Mouse (Mus musculus): Measurements from ENCODE around the gene Gmfb. TPM values are rescaled to one million over a fixed set of nuclear protein-coding genes. Genes with fewer than 3 reads are reported as not detected.
A peak's percentile ranks its signal among the peaks of the same experiment; 100 is the strongest.

Gene Gmfb
- polyA plus RNA-seq, 1 experiment from 2014 or later: 70.9 TPM

DNA sequence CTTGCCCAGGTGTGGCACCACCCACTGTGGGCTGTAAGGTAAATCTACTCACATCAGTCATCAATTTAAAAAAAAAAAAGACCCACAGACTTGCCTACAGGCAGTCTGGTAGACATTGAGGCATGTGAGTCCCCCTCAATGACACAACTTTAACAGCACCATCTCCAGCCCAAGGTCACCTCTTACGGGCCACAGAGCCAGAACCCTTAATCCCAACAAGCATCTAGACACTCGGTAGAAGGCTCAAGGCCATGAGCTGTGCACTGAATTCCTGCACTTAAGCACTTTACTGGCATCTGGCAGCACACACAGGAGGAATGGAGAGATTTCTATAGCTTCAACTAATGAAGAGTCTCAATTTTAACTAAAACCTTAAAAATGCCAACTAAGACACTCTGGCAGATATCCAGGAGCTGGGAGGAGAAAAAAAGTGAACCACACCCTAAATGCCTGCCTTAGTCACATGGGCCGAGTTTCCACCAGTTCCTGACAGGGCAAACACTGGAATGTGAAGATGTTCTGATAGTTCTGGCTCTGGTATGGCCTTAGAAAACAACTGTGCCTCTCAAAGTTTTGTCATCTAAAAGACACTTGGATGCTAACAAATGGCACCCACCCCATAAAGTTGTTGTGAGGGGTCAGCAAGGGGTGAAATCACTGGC, 21.2 kb downstream of the Gmfb start:
- no peak overlapping the region for H3K4me2 ChIP-seq
- H3K27me3 ChIP-seq: no peaks in the 10 kb centered on the region
- no peak overlapping the region for H3K9ac ChIP-seq
- ATAC-seq (ENCODE audit: insufficient number of reproducible peaks, insufficient read depth, low FRiP score, low TSS enrichment, low read depth): no peak
- no peak overlapping the region for H3K4me3 ChIP-seq
- 81% methylated on average over 3 of the region's 3 CpGs for WGBS
- H3K27ac ChIP-seq: no peak overlapping the region
- no peaks in the 10 kb centered on the region for H3K4me1 ChIP-seq
- peaks cover 6% of the 10 kb centered on the region; the same call in 1 of the 2 replicates for H3K36me3 ChIP-seq
- no peaks in the 10 kb centered on the region for H3K9me3 ChIP-seq

DNA sequence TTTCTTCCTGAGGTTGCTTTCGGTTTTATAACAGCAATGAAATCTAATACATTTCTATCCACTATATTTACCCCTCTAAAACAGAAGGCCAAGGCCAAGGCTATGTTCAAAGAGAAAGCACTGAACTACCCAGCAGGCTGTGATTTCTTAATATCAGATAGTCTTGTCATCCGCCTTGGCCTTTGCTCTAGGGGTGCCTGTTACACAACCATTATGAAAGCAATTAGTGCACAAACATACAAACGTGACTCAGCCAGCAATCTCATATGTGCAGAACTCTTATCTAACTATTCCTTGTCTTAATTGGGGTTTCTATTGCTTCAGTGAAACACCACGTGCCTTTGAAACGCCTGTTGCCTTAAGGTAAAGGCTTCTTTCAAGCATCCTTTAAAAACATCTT, 27.9 kb downstream of the Gmfb start:
- no peak overlapping the region for H3K4me2 ChIP-seq
- no peaks in the 10 kb centered on the region for H3K27me3 ChIP-seq
- H3K4me1 ChIP-seq: no peaks in the 10 kb centered on the region
- no peak overlapping the region for H3K4me3 ChIP-seq
- no peak overlapping the region for H3K9ac ChIP-seq
- WGBS: 88% methylated on average over 5 of the region's 5 CpGs
- H3K27ac ChIP-seq: no peak overlapping the region
- peaks cover 2% of the 10 kb centered on the region; the same call in 1 of the 2 replicates for H3K36me3 ChIP-seq
- no peaks in the 10 kb centered on the region for H3K9me3 ChIP-seq
- no peak for ATAC-seq (ENCODE audit: insufficient number of reproducible peaks, insufficient read depth, low FRiP score, low TSS enrichment, low read depth)

DNA sequence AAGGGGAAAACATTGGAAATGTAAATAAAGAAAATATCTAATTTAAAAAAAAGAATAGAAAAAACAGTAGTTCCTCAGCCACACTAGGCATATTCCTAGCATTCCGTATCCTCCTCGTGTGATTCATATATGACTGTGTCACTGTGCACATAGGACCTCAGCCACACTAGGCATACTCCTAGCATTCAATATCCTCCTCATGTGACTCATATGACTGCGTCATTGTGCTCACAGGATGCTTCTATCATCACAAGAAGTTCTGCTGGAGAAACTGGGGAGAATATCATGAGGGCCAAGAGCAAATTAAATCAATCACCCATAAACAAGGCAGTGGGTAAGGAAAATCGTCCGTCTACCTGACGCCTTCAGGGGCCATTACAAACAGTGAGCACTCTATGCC, 31.3 kb downstream of the Gmfb start:
- Histone ChIP-seq H3K9ac (no peak overlapping the region), H3K9me3 (no peaks in the 10 kb centered on the region), H3K4me3 (no peak overlapping the region), H3K36me3 (no peaks in the 10 kb centered on the region), H3K4me1 (peaks cover 14% of the 10 kb centered on the region), H3K27ac (no peak overlapping the region), H3K4me2 (no peak overlapping the region), H3K27me3 (no peaks in the 10 kb centered on the region)
- ATAC-seq (ENCODE audit: insufficient number of reproducible peaks, insufficient read depth, low FRiP score, low TSS enrichment, low read depth): no peak
- WGBS: 88% methylated on average over 6 of the region's 6 CpGs

DNA sequence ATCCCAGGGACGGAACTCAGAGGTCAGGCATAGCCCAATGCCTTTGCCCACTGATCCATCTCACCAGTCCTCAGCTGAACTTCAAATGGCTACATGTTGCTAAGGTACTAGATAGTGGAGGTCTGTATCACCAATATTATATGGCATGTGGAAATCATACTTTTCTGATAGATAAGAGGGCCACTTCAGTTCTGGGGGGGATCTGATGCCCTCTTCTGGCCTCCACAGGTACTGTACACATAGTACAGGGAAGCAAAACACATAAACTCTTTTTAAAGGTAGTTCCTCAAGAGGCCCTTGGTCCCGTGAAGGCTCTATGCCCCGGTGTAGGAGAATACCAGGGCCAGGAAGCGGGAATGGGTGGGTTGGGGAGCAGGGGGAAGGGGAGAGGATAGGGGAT, 31.7 kb downstream of the Gmfb start:
- Histone ChIP-seq H3K4me2 (no peak overlapping the region), H3K27me3 (no peaks in the 10 kb centered on the region), H3K4me1 (peaks cover 15% of the 10 kb centered on the region), H3K9ac (no peak overlapping the region), H3K4me3 (no peak overlapping the region), H3K36me3 (no peaks in the 10 kb centered on the region), H3K27ac (no peak overlapping the region), H3K9me3 (no peaks in the 10 kb centered on the region)
- ATAC-seq (ENCODE audit: insufficient number of reproducible peaks, insufficient read depth, low FRiP score, low TSS enrichment, low read depth): no peak
- 72% methylated on average over 4 of the region's 4 CpGs for WGBS

DNA sequence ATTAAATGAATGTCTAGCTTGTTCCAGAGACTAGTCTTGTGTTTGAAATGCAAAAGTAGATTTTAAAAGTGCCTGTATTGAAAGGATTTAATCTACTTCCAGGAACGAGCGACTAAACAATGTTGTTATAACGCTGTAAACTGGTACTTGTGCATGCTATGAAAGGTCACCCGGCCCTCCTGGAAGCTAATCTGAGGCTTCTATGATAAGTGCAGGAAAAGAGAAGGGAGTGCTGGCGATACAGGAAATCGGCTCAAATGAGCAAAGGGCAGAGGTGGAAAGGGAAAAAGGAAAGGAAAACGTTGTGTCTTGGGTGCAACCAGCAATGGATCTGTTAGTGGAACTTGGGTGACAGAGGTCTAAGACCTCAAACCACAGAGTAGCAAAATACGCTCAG, 33.5 kb downstream of the Gmfb start:
- Histone ChIP-seq H3K9me3 (no peaks in the 10 kb centered on the region), H3K27me3 (no peaks in the 10 kb centered on the region), H3K9ac (peak overlapping the region; percentile 98; the same call in 1 of the 2 replicates), H3K4me1 (peaks cover 31% of the 10 kb centered on the region), H3K4me3 (peak overlapping the region; percentile 95), H3K27ac (peak overlapping the region; percentile 99), H3K4me2 (peak overlapping the region; percentile 77), H3K36me3 (0 out of 2 replicates have a peak, but pooled peaks cover 2% of the 10 kb centered on the region)
- no peak for ATAC-seq (ENCODE audit: insufficient number of reproducible peaks, insufficient read depth, low FRiP score, low TSS enrichment, low read depth)
- 26% methylated on average over 8 of the region's 8 CpGs for WGBS

DNA sequence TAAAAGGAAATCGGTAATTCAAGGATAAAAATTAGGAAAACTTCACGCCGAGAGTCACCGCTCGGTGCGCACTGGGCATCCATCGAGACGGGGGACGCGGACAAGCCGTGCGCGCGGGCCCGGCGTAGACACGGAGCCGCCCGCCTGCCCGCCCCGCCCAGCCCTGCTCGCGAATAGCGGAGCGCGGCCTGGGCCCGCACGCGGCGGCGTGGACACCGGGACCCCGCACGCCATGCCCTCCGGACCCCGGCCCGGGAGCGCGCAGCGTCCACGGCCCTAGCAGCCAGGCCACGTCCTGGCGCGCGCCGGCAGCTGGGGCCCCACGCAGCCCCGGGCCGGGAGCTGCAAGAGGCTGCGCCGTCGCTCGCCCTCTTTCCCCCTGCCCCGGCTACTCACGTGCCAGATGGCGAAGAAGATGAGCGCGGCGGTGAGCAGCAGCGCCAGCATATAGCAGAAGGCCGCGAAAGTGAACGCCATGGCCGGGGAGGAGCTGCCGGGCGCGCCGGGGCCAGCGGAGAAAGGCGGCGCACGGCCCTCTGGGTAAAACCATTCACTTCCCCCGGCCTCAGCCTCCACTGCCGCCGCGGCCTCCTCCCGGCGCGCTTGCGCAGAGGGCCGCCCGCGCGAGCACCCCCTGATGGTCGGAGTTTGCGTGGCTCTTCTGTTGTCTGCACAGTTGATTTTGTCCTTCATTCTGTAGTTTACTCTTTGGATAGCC, 34.1 kb downstream of the Gmfb start, which contains the start of gene Cnih1:
Gene Cnih1 (minus strand): TSS at position 625 of the 718 bp plus-strand sequence.
- Histone ChIP-seq H3K9me3 (no peaks in the 10 kb centered on the region), H3K9ac (peak within 1 kb of the TSS; percentile 98), H3K27ac (peak within 1 kb of the TSS; percentile 99), H3K4me2 (peak within 1 kb of the TSS; percentile 77), H3K4me3 (peak within 1 kb of the TSS; percentile 95), H3K27me3 (no peaks in the 10 kb centered on the region), H3K4me1 (peaks cover 34% of the 10 kb centered on the region), H3K36me3 (peaks cover 6% of the 10 kb centered on the region; the same call in 1 of the 2 replicates)
- ATAC-seq (ENCODE audit: insufficient number of reproducible peaks, insufficient read depth, low FRiP score, low TSS enrichment, low read depth): peak; percentile 91
- under 1% methylated on average over 86 of the region's 86 CpGs for WGBS

DNA sequence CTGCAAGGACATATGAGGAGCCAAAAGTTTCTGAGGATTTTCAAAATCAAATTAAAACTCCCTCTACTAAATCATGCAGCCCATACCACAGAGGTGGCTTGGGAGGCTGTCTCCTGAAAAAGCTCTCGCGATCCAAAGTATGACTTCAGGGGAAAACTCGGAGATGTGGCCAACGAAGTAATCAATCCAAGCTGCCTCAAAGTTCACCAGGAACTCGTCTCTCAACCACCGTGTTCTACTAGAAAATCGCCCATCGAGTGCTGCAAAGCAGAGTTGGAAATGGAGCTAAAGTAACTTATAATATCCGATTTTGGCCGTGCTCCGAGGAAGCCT, 34.6 kb downstream of the Gmfb start:
- H3K4me1 ChIP-seq: peaks cover 34% of the 10 kb centered on the region
- H3K9ac ChIP-seq: peak overlapping the region; percentile 98
- no peaks in the 10 kb centered on the region for H3K9me3 ChIP-seq
- H3K4me2 ChIP-seq: peak overlapping the region; percentile 77
- H3K27ac ChIP-seq: peak overlapping the region; percentile 99
- 0 out of 2 replicates have a peak, but pooled peaks have one; percentile 11 for ATAC-seq (ENCODE audit: insufficient number of reproducible peaks, insufficient read depth, low FRiP score, low TSS enrichment, low read depth)
- peak overlapping the region; percentile 95 for H3K4me3 ChIP-seq
- peaks cover 7% of the 10 kb centered on the region; the same call in 1 of the 2 replicates for H3K36me3 ChIP-seq
- WGBS: under 1% methylated on average over 11 of the region's 11 CpGs
- no peaks in the 10 kb centered on the region for H3K27me3 ChIP-seq

DNA sequence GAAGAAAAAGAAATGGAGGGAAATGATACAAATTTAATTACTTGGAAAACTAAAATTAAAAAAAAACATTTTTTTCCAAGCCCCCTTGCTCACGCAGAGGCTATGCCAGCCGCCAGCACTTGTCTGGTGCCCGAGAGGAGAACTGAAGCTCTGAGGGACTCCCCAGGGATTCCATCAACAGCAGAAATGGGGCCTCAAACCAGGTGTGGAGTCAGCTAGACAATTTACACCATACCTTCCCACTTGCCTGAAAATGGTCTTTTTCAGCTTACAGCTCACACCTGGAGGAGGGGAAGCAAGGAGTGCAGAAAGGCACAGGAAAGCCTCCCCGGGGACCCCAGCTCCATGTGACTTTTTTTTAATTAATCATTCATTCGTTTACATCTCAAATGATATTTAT, 36.8 kb downstream of the Gmfb start:
- H3K27ac ChIP-seq: no peak overlapping the region
- no peak for ATAC-seq (ENCODE audit: insufficient number of reproducible peaks, insufficient read depth, low FRiP score, low TSS enrichment, low read depth)
- H3K36me3 ChIP-seq: peaks cover 25% of the 10 kb centered on the region
- H3K4me2 ChIP-seq: no peak overlapping the region
- no peaks in the 10 kb centered on the region for H3K27me3 ChIP-seq
- H3K9me3 ChIP-seq: no peaks in the 10 kb centered on the region
- no peak overlapping the region for H3K4me3 ChIP-seq
- 86% methylated on average over 5 of the region's 5 CpGs for WGBS
- H3K9ac ChIP-seq: no peak overlapping the region
- peaks cover 34% of the 10 kb centered on the region for H3K4me1 ChIP-seq

DNA sequence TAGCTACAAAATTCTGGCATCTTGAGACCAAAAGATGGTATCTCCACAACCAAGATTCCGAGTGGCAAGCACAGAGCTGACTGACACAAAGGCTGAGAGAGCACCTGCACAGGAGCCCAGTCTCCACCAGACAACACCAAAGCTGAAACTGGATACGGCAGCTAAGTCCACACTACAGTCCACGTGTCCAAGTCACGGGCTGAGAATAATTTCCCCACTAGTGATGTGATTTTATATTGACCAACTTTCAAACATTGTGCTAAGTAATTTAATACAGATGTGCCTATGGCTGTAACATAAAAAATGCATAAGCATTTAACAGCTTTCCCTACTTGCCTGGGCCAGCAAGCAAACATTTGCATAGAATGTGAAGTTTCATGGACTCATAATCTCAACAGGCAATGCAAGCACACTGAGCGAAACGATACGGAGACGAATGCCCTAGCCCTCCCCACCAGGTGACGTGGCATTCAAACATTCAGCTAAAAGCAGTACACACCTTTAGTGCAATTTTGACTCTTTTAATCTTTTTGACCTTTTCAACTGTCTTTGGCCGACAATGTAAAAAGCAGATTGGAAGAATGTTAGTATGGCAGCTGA, 38.6 kb downstream of the Gmfb start:
- H3K27me3 ChIP-seq: no peaks in the 10 kb centered on the region
- no peak overlapping the region for H3K4me2 ChIP-seq
- H3K4me3 ChIP-seq: no peak overlapping the region
- H3K36me3 ChIP-seq: peaks cover 43% of the 10 kb centered on the region
- ATAC-seq (ENCODE audit: insufficient number of reproducible peaks, insufficient read depth, low FRiP score, low TSS enrichment, low read depth): no peak
- WGBS: 67% methylated on average over 10 of the region's 10 CpGs
- H3K27ac ChIP-seq: no peak overlapping the region
- peaks cover 7% of the 10 kb centered on the region; the same call in 1 of the 2 replicates for H3K9me3 ChIP-seq
- H3K9ac ChIP-seq: no peak overlapping the region
- H3K4me1 ChIP-seq: peaks cover 31% of the 10 kb centered on the region

DNA sequence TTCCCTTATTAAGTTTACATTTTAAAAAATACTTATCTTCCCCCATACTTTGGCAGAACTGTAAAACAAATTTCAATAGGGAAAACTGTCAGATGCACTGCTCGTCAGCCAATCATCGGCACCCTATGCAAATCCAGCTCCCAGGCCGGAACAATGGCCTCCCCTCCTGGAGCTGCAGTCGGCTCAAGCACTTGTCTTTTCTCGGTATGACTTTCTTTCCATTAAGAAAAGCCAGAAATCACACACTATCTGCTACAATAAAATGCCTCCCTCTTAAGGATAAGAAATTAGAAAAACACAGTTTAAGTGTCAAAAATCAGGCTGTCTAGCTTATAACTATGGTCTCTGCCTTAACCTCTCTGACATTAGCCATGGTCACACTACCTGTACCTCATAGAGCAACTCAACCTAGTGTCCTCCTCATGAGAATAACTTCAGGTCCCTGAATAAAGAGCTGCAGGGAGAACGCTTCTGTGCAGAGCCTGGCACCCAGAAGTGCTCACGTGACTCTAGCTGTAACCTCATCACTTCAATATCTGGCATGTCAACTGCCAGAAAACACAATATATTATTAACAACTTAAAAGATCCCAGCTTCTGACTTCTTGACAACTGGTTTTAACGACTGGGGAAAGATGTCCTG, 39.7 kb downstream of the Gmfb start:
- Histone ChIP-seq H3K4me1 (peaks cover 31% of the 10 kb centered on the region), H3K27ac (no peak overlapping the region), H3K9ac (no peak overlapping the region), H3K9me3 (peaks cover 7% of the 10 kb centered on the region; the same call in 1 of the 2 replicates), H3K27me3 (no peaks in the 10 kb centered on the region), H3K4me3 (no peak overlapping the region), H3K36me3 (peaks cover 53% of the 10 kb centered on the region), H3K4me2 (no peak overlapping the region)
- 87% methylated on average over 8 of the region's 8 CpGs for WGBS
- ATAC-seq (ENCODE audit: insufficient number of reproducible peaks, insufficient read depth, low FRiP score, low TSS enrichment, low read depth): no peak

DNA sequence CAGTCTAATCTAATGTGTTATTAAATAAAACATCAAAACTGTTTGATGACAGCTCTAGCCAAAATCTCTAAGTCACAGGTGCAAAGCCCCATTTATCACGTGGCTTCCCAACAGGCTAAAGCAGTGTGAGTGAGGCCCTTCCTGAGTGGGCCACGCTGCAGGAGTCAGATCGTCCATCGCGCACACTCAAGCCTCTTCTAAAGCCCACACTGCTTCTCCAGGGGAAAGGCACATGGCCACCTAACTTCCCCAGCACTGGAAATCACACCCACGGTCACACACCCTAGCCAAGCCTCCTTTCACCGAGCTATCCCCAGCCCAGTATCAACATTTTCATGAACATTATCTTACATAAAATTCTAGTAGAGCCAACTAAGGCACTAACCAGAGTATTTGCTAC, 41.0 kb downstream of the Gmfb start:
- Histone ChIP-seq H3K4me1 (peaks cover 23% of the 10 kb centered on the region), H3K4me2 (no peak overlapping the region), H3K27me3 (no peaks in the 10 kb centered on the region), H3K9me3 (peaks cover 7% of the 10 kb centered on the region; the same call in 1 of the 2 replicates), H3K27ac (no peak overlapping the region), H3K36me3 (peaks cover 65% of the 10 kb centered on the region), H3K4me3 (no peak overlapping the region), H3K9ac (no peak overlapping the region)
- WGBS: 96% methylated on average over 7 of the region's 7 CpGs
- no peak for ATAC-seq (ENCODE audit: insufficient number of reproducible peaks, insufficient read depth, low FRiP score, low TSS enrichment, low read depth)

Measured in embryonic facial prominence, embryonic 13.5 days (tissue).